Mouse (Mus musculus) cerebellum, adult 2 months (tissue): ENCODE measurements around the gene Hist1h2bf.

ENCODE experiments used
- CTCF ChIP-seq: fragments of 200-500 bp; IDR thresholded peaks from 2 replicates; pipeline ENCODE4 v1.5.1; 2011; ENCODE audit warnings: low read depth, mild to moderate bottlenecking, control low read depth, low read length, moderate library complexity, borderline replicate concordance; ENCODE audit not compliant: insufficient read depth
- POLR2A ChIP-seq: fragments of 200-500 bp; IDR thresholded peaks from 2 replicates; pipeline ENCODE4 v1.6.1; 2011; ENCODE audit warnings: low read length, control low read depth, borderline replicate concordance; ENCODE audit not compliant: insufficient read depth

- TF ChIP-seq POLR2A (no peak), CTCF (no peak)
These were observed 9.5 kb downstream of the Hist1h2bf start for GRCm38 (mm10) chr13:23564482-23564881.
